Mouse (Mus musculus) embryo, embryonic 10 days (tissue): ENCODE measurements around the gene Cep95.

Source experiments
- DNase-seq: peaks from one replicate; pipeline ENCODE4 v3.0.0-alpha.2; 2015; ENCODE audit warnings: low spot score

Cep95 gene

DNA sequence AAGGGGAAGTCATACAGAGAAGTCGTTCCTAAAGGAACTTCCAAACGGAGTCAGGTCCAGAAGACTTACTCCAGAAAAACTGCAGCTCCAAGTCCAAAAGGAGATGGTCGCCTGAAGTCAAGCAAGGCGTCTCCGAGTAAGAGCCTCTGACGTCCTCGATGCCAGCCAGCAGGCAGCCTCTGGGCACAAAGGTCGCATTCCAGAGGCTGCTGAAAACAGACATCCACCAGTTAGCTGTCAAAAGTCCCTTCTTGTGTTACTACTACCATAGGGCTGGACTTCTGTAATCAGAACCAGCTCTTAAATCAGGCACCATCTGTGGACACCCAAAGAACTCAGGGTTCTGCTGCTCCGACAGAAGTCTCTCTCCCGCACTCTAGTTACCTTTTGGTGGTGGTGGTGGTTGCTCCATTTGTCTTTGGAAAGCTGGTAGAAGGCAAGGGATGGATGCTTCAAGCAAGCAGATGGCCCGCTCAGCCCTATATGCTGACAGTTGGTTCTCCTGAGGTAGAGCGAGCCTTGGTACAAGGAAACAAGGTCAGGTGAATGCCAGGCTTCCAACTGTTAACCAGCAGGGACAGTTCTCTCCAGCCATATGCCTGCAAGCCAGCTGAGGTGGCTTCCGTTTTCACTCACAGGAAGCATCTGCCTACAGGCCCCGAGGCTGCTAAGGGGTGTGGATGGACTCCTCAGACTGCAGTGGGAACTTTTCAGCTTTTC lies 25.7 kb downstream of the Cep95 start:
- DNase-seq = peak; percentile 17

DNA sequence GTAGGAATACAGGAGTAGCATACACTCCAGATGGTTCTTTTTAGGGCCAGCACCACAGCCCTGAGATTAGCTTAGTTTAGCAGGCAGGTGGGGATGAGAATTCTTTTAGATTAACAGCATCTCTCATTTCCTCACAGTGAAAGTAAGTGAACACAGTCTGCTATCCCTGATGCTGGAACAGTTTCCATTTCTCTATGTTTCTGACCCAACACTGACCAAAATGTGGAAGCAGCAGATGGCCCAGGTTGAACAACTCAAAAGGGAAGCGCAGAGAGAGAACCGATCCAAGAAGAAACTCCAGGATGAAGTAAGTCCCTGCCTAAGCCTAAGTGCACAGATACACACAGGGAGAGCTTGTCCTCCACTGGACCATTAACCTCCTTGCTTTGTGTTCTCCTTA lies 26.3 kb downstream of the Cep95 start:
- no peak for DNase-seq

DNA sequence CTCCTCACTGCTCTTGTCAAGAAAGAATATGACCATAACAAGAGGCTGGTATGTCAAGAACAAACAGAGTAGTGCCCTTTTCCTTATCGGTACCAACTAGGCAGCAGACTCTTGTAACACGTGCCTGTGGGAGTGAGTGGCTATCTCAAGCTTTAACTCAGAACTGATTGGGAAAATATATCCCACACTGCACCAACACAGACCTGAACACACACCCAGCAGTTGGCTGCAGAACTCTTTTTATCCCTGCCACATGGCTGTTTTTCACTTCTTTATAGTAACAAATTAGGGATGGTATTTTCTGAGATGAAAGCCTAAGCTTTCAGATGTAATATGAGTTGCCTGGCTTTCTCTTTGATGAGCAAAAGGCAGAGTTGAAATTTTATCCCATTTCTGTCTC lies 26.7 kb downstream of the Cep95 start:
- no peak for DNase-seq

DNA sequence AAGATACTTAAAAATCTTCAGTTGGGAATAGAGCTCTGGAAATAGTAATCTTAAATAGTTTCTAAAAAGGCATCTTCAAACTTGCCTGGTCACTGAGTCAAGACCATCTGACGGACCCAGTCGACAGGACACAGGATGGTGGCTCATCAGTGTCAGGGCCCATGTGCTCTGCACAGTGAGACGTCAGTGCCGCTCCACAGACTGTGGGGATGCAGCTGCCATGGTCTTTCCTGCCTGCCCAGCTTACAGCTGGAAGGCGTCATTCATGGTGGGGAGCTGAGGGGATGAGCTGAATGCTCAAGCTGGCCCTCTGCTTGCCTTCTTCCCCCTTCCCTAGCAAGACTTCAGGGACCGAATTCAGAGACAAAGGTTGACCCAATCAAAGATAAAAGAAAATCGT lies 27.3 kb downstream of the Cep95 start:
- no peak for DNase-seq

DNA sequence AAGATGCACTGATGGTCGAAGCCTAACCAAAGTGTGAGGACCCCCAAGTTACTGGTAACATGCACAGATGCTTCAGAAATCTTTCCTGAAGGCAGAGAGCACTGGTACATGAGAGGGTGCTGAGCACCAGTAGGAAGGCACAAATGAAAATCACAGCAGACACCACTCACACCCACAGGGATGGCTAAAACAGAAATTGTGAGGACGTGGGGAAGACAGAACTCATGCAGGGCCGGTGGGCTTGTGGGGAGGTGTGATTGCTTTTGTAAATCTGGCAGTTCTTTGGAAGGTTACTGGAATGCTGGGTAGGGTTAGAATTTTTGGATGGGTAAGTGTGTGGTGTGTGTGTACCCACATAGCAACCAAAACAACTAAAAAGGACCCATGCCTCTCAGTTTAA lies 28.1 kb downstream of the Cep95 start:
- no peak for DNase-seq

DNA sequence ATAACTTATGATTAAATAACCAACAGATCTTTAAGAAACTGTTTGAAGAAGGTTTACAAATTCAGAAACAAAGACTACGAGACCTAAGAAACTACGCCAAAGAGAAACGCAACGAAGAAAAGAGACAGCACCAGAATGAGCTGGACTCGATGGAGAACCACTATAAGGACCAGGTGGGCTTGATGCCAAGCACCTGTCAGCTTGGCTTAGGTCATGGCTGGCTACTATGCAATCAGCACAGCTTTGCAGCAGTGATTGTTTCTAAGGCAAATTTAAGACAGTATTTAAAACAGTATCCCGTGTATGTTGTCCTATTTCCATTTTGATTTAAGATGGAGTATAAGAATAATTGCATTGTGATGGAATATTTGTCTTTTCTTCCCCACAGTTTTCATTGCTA lies 28.8 kb downstream of the Cep95 start:
- DNase-seq = no peak

DNA sequence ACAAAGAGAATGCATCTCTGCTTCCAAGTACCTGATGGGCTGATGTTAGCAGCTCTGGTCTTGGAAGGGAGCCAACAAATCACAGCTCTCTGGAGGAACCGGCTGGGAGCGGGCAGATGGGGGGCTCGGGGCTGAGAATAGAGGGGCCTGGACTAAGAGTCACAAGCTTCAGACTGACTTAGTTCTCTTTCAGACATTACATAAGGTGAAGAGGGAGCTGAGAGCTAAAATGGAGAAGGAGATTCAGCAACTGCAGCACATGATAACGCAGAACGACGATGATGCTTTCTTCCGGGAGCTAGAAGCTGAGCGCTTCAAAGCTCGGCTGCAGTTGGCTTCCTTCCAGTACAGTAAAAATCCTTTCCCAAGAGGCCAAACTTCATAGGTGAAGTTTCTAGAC lies 29.3 kb downstream of the Cep95 start:
- no peak for DNase-seq

DNA sequence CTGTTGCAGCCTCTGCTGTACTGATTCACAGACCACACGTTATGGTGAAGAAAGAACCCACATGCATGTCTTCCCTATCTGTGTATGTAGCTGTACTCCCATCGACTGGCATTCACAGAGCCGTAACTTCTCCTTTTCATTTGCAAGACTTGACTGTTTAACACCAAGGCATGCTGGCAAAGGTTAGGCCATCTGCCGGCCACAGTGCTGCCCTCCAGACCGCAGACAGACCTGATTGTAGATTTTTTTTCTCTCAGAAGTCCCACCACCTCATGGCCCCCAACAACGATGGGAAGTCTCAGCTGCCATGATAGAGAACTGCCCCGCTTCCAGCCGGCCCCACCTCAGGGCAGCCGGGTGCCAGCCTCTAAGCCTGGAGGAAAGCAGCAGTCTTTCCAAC lies 30.5 kb downstream of the Cep95 start:
- DNase-seq = no peak

DNA sequence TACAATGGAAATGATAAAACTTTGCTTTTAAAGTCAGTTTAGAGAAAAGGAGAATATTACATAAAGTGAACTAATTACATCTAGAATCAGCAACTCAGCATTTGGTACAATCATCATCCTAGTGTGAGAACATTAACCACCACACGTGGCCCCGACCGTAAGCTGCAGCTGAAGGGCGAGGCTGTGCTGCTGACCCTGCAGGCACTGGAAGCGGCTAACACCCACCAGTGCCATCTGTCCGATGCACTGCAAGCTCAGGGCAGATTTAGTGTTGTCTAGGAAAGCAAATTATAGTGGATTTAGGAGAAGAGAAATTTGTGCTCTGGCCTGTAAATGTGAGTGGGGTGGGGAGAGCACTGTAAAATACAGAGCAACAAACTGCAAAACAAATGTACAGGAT lies 31.2 kb downstream of the Cep95 start:
- DNase-seq = no peak

DNA sequence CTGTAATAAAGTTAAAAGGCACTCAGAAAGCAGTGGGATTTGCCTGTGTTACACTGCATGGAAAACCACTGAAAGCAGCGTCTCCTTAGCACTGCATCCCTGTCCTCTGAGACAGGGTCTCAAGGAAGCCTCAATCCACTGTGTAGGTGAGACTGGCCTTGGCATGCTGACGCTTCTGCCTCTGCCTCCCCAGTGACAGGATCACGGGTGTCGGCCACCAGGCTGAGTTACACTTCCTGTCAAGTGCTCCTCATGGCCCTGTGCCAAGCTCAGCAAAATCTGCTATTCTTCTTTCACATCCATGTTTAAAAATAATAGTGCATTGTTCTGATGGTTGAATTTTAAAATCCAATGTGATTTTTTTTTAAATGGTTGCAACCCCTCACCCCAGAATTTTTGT lies 31.9 kb downstream of the Cep95 start:
- no peak for DNase-seq

DNA sequence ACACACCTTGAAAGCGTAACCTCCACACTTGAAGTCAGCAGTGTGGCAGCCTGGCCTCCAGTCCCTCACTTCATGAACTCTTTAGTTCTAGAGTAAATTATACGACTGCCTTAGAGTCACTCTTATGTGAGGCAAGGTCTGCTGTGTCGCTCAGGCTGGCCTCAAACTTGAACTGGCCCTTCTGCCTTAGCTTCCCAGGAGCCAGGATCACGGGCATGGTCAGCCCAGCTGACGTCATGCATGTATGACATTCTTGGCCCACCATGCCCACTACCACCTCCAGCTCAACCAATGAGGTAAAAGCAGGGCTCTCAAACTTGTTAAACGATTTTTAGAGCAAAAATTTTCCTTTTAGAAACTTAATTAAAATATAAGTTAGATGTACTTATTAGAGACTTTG lies 32.3 kb downstream of the Cep95 start:
- no peak for DNase-seq

DNA sequence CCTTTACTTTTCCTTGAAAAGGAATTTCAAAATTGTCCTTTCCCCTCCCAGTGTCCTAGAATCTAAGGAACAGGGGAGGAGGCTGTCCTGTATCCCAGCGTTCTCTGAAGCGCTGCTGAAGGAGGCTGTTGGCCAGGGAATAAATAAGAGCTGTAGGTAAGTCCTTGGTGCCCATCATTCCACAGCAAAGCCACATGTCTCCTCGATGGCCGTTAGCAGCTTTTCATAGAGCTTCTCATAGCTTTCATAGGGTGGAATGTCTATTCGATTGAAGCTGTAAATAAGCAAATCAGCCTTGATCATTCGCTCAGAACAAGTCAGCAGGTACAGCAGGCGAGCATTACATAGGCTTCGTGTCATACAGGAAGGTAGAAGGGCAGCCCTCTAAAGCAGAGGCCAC lies 33.4 kb downstream of the Cep95 start:
- no peak for DNase-seq

DNA sequence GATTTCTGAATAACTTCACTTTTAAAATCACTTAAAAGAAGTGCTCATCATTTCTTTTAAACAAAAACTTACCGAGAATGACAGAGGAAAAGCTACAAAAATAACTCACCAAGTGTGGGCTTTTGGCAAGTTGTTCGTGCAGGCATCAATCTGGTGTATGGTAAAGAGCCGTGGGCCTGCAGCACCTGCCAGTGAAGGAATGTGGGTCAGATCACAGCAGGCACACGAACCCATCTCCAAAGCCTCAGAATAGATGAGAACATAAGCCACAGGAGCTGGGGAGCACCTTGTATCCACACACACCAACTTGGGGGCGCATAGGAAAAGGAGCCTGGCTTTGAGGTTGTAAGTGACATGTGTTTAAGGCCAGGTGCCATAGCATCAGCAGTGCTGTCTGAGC lies 33.9 kb downstream of the Cep95 start:
- no peak for DNase-seq

DNA sequence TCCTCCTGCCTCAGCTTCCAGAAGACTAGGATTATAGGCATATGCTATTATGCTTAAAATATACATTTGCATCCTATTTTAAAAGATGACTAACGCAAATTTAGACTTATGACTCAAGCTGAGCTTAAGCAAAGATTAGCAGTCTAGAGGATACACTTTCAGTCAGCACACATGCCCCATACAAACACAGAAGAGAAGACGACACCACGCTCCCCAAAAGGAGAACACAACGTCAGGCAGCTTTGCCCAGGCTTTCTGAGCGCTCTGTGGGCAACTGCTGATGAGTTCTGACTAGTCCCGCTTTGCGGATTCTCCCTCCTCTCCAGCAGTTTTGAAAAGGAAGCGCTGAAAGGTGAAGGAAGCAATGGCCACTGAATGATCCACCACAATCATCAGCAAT lies 34.7 kb downstream of the Cep95 start:
- no peak for DNase-seq

DNA sequence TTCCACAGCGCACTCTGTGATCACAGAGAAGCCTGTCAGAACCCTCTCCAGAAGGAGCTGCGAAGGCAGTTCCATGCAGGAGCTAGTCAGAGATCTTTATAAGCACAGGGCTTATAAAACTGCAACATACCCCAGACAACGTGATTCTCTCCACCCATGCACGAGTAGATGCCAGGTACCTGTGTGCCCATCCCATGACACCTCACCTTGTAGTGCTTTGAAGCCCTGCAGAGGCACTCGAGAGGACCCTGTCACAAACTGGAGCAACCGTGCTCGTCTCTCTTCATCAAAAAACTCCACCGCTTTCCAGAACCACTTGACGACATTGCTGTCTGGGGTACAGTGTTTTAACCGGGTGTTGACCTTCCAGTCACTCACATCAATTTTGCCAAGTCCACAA lies 35.4 kb downstream of the Cep95 start:
- DNase-seq = no peak

DNA sequence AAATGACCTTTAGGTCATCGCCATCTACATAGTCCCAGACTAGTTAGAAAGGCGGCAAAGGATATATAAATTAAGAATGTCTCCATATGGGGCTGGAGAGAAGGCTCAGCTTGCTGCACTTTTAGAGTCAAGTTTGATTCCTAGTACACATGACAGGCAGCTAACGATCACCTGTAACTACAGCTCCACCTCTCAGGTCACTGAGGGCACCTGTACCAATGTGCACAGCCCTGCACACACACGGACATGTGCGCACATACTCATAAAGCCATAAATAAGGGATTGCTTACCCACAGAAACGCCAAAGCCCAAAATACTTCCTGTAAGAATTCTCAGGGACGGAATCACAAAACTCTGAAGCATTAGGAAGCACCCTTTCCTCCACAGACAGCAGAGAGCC lies 39.0 kb downstream of the Cep95 start:
- DNase-seq = no peak

DNA sequence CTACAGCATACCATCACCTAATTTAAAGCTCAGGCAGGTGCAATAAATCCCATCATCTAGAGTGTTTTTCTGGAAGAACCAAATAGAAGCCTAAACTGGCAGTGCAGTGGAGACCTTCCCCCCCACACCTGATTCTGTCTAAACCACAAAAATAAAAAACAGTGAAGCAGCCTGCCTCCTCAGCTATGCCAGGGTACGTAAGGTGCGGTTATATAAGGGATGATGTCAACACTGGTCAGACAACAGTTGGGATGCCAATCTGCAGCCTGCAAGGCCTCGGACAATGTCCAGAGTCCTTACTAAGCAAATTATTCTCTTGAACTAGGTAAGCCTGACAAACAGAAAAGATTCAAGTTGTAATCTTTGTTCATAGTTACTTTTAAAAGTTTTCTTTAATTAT lies 53.0 kb downstream of the Cep95 start:
- DNase-seq = no peak

DNA sequence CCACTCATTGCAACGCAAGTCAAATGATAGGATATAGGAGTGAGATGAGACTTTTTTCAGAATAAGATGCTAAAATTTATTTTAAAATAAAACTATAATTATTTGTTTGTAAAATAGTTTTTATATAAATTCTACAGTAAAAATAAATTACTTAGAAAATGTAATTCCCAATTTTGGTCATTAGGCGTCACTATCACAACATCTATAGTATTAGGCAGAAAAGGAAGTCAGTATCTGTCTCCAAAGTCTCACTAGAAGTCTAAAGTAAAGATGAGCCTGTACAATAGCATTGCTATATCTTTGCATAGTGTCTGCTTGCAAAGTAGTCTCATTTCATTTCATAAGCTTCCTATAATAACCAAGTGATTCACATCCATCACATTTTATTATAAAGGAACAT lies 62.4 kb downstream of the Cep95 start:
- peak; percentile 24 for DNase-seq
